Mouse (Mus musculus): ENCODE measurements around the gene Clstn1. TPM values are rescaled to one million over a fixed set of nuclear protein-coding genes. Genes with fewer than 3 reads are reported as not detected.

The Clstn1 gene
- polyA plus RNA-seq, 1 experiment, result 15.4 TPM

- H3K4me1 ChIP-seq (ENCODE audit: control insufficient read depth, insufficient read depth, insufficient read length, low read length), result no peaks in the 10 kb centered on the region
- no peak overlapping the region for H3K27ac ChIP-seq (replicated peaks; ENCODE audit: low read depth, low read length)
- H3K4me3 ChIP-seq (ENCODE audit: insufficient read depth, low read depth, low read length), result no peak overlapping the region
Observed at GRCm38 (mm10) chr4:149626809-149627208, 40.5 kb downstream of the Clstn1 start.

- Histone ChIP-seq H3K4me3 (ENCODE audit: insufficient read depth, low read depth, low read length) (no peak overlapping the region), H3K4me1 (ENCODE audit: control insufficient read depth, insufficient read depth, insufficient read length, low read length) (no peaks in the 10 kb centered on the region), H3K27ac (replicated peaks; ENCODE audit: low read depth, low read length) (no peak overlapping the region)
Observed at GRCm38 (mm10) chr4:149628372-149628771, 42.1 kb downstream of the Clstn1 start.

GRCm38 (mm10) chr4:149628810-149629209, 42.5 kb downstream of the Clstn1 start:
- no peak overlapping the region for H3K27ac ChIP-seq (replicated peaks; ENCODE audit: low read depth, low read length)
- H3K4me3 ChIP-seq (ENCODE audit: insufficient read depth, low read depth, low read length), result no peak overlapping the region
- no peaks in the 10 kb centered on the region for H3K4me1 ChIP-seq (ENCODE audit: control insufficient read depth, insufficient read depth, insufficient read length, low read length)

- Histone ChIP-seq H3K4me1 (ENCODE audit: control insufficient read depth, insufficient read depth, insufficient read length, low read length) (no peaks in the 10 kb centered on the region), H3K27ac (replicated peaks; ENCODE audit: low read depth, low read length) (no peak overlapping the region), H3K4me3 (ENCODE audit: insufficient read depth, low read depth, low read length) (no peak overlapping the region)
Observed at GRCm38 (mm10) chr4:149632670-149633307, 46.5 kb downstream of the Clstn1 start.

- no peak overlapping the region for H3K4me3 ChIP-seq (ENCODE audit: insufficient read depth, low read depth, low read length)
- H3K4me1 ChIP-seq (ENCODE audit: control insufficient read depth, insufficient read depth, insufficient read length, low read length), result no peaks in the 10 kb centered on the region
- no peak overlapping the region for H3K27ac ChIP-seq (replicated peaks; ENCODE audit: low read depth, low read length)
Observed at GRCm38 (mm10) chr4:149634157-149634556, 47.9 kb downstream of the Clstn1 start.

- H3K27ac ChIP-seq (replicated peaks; ENCODE audit: low read depth, low read length), result no peak overlapping the region
- H3K4me1 ChIP-seq (ENCODE audit: control insufficient read depth, insufficient read depth, insufficient read length, low read length), result no peaks in the 10 kb centered on the region
- H3K4me3 ChIP-seq (ENCODE audit: insufficient read depth, low read depth, low read length), result no peak overlapping the region
Observed at GRCm38 (mm10) chr4:149634966-149635365, 48.7 kb downstream of the Clstn1 start.

GRCm38 (mm10) chr4:149635915-149636415, 49.7 kb downstream of the Clstn1 start:
- Histone ChIP-seq H3K4me3 (ENCODE audit: insufficient read depth, low read depth, low read length) (no peak overlapping the region), H3K27ac (replicated peaks; ENCODE audit: low read depth, low read length) (no peak overlapping the region), H3K4me1 (ENCODE audit: control insufficient read depth, insufficient read depth, insufficient read length, low read length) (no peaks in the 10 kb centered on the region)

- Histone ChIP-seq H3K4me1 (ENCODE audit: control insufficient read depth, insufficient read depth, insufficient read length, low read length) (no peaks in the 10 kb centered on the region), H3K27ac (replicated peaks; ENCODE audit: low read depth, low read length) (no peak overlapping the region), H3K4me3 (ENCODE audit: insufficient read depth, low read depth, low read length) (no peak overlapping the region)
Observed at GRCm38 (mm10) chr4:149637942-149638341, 51.7 kb downstream of the Clstn1 start.

GRCm38 (mm10) chr4:149640831-149641230, 54.6 kb downstream of the Clstn1 start:
- Histone ChIP-seq H3K27ac (replicated peaks; ENCODE audit: low read depth, low read length) (no peak overlapping the region), H3K4me3 (ENCODE audit: insufficient read depth, low read depth, low read length) (no peak overlapping the region), H3K4me1 (ENCODE audit: control insufficient read depth, insufficient read depth, insufficient read length, low read length) (no peaks in the 10 kb centered on the region)

- H3K4me1 ChIP-seq (ENCODE audit: control insufficient read depth, insufficient read depth, insufficient read length, low read length), result no peaks in the 10 kb centered on the region
- H3K27ac ChIP-seq (replicated peaks; ENCODE audit: low read depth, low read length), result no peak overlapping the region
- H3K4me3 ChIP-seq (ENCODE audit: insufficient read depth, low read depth, low read length), result no peak overlapping the region
Observed at GRCm38 (mm10) chr4:149641400-149641799, 55.1 kb downstream of the Clstn1 start.

GRCm38 (mm10) chr4:149641956-149642355, 55.7 kb downstream of the Clstn1 start:
- no peaks in the 10 kb centered on the region for H3K4me1 ChIP-seq (ENCODE audit: control insufficient read depth, insufficient read depth, insufficient read length, low read length)
- no peak overlapping the region for H3K4me3 ChIP-seq (ENCODE audit: insufficient read depth, low read depth, low read length)
- no peak overlapping the region for H3K27ac ChIP-seq (replicated peaks; ENCODE audit: low read depth, low read length)

GRCm38 (mm10) chr4:149645761-149646160, 59.5 kb downstream of the Clstn1 start:
- Histone ChIP-seq H3K4me1 (ENCODE audit: control insufficient read depth, insufficient read depth, insufficient read length, low read length) (no peaks in the 10 kb centered on the region), H3K4me3 (ENCODE audit: insufficient read depth, low read depth, low read length) (no peak overlapping the region), H3K27ac (replicated peaks; ENCODE audit: low read depth, low read length) (no peak overlapping the region)

GRCm38 (mm10) chr4:149648031-149648805, 62.0 kb downstream of the Clstn1 start:
- no peak overlapping the region for H3K4me3 ChIP-seq (ENCODE audit: insufficient read depth, low read depth, low read length)
- no peak overlapping the region for H3K27ac ChIP-seq (replicated peaks; ENCODE audit: low read depth, low read length)
- no peaks in the 10 kb centered on the region for H3K4me1 ChIP-seq (ENCODE audit: control insufficient read depth, insufficient read depth, insufficient read length, low read length)

GRCm38 (mm10) chr4:149650493-149651193, 64.4 kb downstream of the Clstn1 start:
- H3K4me3 ChIP-seq (ENCODE audit: insufficient read depth, low read depth, low read length), result no peak overlapping the region
- no peaks in the 10 kb centered on the region for H3K4me1 ChIP-seq (ENCODE audit: control insufficient read depth, insufficient read depth, insufficient read length, low read length)
- H3K27ac ChIP-seq (replicated peaks; ENCODE audit: low read depth, low read length), result no peak overlapping the region

- H3K4me1 ChIP-seq (ENCODE audit: control insufficient read depth, insufficient read depth, insufficient read length, low read length), result no peaks in the 10 kb centered on the region
Observed at GRCm38 (mm10) chr4:149654232-149654631, 68.0 kb downstream of the Clstn1 start.

More at GRCm38 (mm10) chr4:149654232-149654631, 68.0 kb downstream of the Clstn1 start:
- H3K27ac ChIP-seq (replicated peaks; ENCODE audit: low read depth, low read length), result no peak overlapping the region
- H3K4me3 ChIP-seq (ENCODE audit: insufficient read depth, low read depth, low read length), result no peak overlapping the region
